Mouse (Mus musculus) ovary, postnatal 36 days (tissue): ENCODE measurements around the gene Usp2.

Experiments used
- DNase-seq: peaks from one replicate; pipeline ENCODE4 v3.0.0; 2022; ENCODE audit warnings: low spot score, mixed read lengths

The Usp2 gene

DNA sequence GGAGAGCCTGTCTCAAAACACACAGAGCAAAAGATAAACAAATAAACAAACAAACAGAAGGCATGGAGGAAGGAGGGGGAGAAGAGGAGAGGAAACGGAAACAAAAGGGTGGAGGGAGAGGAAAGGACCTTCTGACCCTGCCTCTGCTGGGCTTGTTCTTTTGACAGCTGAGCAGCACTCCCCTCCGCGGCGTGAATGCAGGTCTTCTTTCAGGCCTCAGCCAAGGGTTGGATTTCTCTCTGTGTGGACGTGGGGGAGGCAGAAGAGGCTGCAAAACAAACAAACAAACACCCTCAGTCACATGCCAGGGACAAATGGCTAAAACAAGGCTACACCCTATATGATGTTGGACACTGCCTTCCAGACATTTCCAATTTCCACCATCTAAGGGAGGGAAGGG lies 58.2 kb downstream of the Usp2 start:
- no peak for DNase-seq

DNA sequence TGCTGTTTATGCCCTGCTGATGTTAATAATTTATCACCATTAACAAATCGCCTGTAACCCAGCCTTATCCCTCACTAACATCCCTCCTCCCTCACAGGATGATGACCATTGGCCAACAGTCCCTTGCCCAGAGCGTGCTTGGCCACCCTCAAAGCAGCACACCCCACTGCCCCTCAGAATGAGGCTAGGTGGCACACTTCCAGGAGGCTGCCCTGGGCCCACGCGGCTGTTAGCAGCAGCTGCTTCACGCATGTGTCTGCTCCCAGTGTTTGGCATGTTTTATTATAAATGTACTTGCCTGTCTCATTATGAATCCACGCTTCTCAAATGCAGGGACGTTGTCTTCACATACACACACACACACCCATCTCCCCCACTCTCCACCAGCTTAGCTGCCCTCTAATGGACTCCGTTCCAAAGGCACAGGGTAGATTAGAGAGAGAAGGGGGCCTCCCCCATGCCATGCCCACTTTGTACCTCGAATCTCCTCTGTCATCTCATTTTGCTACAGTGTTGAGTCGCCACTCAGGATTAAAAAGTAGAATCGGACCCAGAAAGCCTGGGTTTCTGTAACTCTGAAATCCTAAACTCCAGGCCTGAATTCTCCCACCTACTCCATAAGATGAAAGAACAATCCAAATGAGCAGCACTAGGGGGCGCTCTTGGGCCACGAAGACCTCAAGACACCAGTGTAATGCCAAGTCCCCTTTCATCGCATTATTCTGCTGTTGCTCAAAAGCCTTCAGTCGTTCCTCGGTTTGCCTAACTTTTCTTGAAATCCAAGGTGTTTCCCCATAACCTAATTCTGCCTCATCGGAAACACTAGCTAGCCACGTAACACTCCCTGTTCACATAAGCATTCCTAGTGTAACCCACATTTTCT lies 59.0 kb downstream of the Usp2 start:
- DNase-seq = peak; percentile 73

DNA sequence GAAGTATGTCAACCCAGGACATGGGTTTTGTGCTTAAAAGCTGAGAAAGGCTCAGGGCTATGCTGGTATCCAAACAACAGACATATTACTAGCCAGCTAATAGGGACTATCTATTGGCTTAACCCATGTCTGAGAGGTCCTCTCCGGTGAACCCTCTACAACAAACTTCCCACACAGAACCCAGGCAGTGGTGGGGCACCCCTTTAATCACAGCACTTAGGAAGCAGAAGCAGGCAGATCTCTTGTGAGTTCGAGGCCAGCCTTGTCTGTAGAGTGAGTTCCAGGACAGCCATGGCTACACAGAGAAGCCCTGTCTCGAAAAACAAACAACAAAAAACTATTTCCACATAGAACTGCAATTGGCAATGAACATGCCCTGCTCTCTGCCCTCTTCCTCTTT lies 59.9 kb downstream of the Usp2 start:
- no peak for DNase-seq

DNA sequence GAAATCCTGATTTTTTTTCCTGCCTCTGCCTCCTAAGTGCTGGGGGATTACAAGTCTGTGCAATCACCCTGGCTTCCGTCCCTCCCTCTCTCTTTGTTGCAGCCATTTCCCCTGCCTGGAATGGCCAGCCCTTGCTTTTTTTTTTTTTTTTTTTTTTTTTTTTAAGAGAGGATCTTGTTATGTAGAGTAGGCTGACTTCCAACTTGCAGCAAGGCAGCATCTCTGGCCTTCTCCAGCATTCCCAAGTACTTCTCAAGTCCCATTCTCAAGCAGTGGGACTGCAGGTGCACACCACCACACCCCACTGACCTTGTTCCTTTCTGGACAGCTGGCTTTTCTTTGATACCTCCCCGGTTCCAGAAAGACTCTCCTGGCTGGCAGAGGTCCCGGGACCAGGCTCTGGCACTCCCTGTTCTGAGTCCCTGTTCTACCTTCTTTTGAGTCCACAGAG lies 60.6 kb downstream of the Usp2 start:
- DNase-seq = no peak

DNA sequence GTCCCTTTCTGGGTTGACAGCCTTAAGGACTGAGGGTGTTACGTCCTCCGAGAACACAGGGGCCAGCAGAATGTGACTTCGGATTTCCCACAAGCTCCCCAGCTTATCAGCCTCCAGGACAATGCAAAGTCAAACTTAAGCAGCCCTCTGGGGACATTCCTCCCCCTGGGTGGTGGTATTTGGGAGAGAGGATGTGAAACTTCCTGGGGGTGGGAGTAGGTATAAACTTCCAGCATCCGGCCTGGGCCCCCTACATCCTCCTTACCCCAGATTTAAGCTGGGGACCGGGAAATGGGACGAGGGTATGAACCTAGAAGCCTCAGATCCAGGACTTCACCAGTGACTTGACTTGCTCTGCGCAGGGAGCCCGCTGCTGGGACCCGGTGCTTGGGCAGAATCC lies 62.8 kb downstream of the Usp2 start:
- no peak for DNase-seq

DNA sequence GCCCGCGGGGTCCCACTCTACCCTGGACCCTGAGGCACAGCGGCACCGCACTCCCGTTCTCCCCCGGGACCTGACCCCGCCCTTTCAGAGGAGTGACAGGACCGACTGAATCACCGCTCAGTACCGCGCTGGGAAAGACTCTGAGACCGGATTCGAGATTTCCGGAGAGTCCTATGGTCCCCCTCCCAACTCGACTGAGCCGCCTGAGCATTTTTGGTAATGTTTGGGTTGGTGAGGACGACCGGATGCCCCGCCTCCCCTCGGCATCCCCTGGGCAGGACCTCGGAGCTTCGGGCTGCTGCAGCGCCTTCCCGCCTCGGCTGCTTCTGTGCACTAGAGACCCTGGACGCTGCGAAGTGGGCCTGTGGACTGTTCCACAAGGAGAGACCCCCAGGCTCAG lies 63.2 kb downstream of the Usp2 start:
- peak; percentile 57 for DNase-seq

DNA sequence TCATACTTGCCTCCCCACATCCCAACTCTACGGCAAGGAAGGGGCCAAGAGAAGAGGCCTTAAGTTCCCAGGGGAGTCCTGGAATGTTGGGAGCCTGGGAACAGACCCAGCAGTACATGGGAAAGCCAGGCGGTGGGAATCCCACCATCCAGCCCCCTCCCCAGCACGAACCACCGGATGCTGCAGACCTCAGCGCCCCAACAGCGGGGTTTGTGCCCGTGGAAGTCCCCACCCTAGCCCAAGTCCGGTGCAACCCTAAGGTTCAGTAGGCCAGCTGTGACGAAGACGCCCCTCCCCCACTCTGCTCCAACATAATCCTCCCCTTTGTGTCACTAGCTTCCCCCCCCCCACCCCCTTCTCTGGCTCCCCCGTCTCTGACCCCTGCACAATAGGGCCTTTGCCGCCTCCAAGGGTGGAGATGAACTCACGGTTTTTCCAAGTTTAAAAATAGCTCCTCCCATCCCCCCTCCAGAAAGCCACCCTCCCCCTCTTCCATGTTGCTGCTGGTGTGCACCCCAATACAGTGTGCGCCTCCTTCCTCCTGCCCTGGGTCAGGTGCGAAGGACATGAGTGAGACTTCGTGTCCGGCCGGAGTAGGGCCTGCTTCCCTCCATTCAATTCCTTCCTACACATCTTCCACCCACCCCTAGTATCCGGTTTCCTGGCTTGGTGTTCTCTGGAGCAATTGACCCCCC lies 63.9 kb downstream of the Usp2 start:
- no peak for DNase-seq

DNA sequence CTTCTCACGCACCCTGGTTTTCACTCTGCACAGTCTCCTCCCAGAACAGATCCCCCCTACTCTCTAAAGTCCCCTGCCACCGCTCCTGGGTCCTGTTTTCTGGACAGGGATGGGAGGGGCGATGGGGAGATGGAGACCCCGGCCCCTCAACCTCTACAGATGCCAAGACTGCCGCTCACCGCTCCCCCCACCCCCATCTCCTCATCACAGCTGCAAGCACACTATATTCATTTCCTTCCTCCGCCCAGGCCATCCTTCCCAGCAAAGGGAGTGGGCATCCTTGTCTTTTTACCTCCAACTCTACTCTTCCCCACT lies 64.4 kb downstream of the Usp2 start:
- DNase-seq = no peak

DNA sequence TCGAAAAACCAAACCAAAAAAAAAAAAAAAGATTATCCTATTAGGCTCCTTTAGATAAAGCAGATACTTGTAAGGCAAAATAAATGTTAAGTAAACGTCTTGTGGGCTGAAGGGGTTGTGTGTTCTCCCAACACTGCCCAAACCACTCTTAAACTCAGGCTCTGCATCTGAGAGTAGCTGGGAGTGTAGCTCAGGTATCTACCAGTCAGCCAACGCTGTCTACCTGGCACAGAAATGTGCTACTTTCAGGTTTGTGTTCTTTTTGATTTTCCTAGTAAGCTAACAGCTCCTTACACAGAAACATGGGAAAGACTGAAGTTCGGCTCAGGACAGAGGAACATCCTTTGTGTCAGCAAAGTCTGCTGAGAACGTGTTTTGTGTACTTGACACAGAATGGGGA lies 65.4 kb downstream of the Usp2 start:
- no peak for DNase-seq

DNA sequence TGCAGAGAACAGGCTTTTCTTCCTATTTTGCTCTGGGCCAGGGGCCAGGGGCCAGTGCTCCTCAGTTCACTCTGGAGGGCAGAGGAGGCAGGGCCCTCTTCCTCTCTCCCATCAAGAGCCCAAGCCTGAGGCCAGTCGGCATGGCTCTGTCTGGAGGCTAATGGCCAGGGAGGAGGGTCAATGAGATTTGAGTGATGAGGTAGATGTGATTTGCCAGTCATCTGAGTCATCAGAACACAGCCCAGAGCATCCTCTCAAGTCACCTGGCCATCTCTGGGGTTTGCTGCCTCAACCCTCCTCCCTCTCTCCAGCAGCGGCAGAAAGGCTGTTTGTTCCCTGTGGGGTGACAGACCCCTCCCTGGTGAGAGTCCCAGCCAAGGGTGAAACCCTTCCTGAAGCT lies 66.5 kb downstream of the Usp2 start:
- DNase-seq = no peak

DNA sequence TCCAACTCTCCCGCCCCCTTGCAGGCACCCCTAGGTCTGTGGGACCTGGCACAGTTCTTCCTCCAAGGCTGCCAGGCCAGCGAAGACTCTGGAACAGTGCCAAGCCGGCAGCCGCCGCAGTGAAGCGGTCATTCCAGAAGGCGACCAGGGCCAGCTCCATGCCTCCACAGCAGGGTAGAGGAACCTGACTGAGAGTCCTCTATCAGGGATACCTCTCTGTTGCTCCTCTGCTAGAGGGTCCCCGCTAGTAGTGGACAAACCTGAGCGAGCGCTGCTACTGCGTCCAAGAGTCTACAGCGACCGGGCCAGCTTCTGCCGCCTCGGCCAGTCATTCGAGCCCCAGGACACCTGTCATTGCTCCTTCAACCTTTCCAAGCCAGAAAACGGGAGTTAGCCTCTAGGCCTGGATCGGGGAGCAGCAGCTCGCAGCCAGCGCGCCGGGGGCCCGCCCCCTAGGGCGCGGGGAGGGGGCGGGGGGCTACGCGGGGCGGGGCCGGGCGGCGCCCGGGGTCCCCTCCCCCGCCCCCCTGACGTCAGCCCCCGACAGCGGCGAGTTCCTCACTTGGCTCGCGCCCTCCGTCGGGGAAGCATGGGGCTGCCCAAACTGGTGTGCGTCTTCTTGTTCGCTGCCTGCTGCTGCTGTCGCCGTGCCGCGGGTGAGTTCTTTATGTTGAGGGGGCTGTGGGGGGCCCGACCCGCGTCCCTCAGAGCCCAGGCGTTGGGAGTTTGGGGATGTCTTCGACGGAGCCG lies 67.5 kb downstream of the Usp2 start, which contains the start of gene Mcam:
TSS of gene Mcam (plus strand) at position 369 of the 750 bp plus-strand sequence.
- peak; percentile 79 for DNase-seq

DNA sequence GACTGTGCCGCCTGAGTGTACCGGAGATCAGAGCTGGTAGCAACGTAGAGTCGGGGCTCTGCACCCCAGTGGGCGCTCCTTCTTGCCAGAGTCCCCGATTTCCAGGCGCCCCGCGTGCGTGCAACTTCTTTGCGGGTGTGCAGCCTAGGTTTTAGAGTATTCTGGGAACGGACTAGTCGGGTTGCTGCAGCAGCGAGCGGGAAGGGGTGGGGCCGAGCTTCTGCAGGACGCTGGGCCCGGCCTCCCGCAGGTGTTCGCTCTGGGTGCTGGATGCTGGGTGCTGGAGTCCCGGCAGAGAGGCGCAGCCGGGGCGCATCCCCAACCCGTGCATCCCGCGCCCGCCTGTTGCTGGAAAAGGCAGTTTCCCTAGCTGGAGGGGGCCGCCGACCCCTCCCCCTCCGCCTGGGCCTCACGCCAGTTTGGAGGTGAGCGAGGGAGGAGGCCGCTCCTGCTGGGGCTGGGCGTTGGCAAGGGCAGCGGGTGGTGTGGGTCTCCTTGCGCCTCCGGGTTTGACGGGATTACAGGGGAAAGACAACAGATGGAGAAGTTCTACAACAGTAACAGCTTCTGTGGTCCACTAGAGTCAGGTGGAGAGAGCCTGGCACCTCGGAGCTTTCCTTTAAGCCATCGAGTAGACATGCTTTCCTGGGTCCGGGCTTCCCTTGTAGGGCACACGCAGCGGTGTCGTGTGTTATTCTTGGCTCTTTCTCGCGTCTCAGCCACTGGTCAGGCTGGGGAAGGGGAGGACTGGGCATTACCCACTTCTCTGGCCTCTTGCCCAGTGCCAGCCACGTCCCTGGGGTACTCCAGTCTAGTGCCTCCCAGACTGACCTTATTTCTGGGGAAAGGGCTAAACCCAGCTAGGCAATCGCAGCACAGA lies 68.3 kb downstream of the Usp2 start:
- DNase-seq = peak; percentile 59

DNA sequence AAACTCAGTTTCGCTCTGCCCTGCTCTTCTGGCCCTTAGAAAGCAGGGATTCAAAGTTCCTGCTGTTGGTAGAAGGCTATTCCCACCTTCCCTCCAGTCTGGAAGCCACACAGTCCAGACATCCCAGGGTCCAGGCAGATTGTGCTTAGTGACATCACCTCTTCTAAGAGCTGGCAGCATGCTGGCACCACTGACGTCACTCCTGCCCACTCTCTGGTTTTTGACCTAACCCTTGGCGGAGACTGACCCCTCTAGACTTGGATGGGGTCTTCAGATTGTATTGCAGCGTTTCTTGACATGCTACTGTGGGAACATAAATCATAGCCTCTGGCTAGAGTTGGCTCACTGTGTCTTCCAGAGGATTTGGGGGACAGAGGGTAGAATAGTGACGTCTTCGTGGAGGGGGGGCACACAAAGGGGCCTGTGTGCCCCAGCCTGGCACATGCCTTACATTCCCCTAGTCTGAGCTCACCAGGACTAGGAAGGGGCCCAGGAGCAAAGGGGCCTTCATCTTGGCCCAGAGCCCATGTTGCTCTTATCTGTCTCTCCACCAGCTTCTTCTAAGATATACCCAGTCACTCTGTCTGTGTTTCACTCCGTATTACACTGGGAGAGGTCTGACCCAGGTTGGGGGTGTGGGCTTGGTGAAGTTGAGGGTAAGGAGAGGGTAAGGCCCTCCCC lies 69.0 kb downstream of the Usp2 start:
- no peak for DNase-seq

DNA sequence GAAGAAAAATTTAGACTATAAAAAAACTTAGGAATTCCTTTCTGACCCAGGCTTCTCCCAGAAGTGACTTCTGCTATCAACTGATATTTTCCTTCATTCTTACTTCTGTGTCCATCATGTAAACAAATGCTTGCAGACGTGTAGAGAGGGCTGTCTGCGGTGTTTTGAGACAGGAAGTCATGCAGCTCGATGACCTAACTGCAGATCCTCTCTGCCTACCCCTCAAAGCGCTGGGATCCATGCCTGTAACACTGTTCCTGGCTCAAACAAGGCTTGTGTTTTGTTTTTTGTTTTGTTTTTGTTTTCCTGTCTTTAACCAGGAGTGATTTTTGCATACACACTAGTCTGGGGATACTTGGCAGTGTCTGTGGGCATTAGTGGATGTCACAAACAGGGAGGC lies 71.0 kb downstream of the Usp2 start:
- no peak for DNase-seq

DNA sequence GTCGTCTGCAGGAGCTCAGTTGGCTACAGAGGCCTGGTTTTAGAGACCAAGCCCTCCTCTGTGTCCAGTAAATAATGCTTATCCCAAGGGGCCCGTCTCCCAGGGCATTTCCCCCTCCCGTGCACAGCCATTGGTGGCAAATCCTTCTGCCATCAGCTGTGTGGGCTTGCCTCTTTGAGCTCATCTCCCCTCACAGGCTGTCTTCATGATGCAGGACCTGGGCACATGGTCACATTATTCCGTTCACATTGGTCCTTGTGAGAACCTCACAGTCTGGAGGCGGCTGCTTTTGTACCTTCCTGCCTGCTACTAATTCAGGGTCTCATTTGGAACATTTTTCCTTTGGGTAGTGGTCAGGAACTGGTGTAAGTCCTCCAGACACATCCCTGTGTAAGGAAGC lies 75.1 kb downstream of the Usp2 start:
- no peak for DNase-seq

DNA sequence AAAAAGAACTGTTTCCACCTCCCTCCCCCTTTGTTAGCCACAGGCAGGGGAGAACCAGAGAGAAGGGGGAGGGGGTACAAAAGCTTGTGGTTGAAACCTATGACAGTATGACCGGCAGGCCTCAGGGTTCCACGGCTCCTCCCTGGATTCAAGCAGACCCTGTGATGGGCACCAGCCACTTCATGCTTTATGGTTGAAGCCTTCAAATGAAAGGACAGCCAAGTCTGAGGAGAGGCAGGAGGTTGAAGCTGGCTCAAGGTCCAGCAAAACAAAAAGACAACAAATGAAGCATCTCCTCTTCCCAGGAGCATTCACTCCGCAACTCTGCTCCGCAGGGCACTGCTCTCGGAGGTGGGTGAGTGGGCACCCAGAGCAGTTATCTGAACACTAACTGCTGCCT lies 76.6 kb downstream of the Usp2 start:
- DNase-seq = no peak

DNA sequence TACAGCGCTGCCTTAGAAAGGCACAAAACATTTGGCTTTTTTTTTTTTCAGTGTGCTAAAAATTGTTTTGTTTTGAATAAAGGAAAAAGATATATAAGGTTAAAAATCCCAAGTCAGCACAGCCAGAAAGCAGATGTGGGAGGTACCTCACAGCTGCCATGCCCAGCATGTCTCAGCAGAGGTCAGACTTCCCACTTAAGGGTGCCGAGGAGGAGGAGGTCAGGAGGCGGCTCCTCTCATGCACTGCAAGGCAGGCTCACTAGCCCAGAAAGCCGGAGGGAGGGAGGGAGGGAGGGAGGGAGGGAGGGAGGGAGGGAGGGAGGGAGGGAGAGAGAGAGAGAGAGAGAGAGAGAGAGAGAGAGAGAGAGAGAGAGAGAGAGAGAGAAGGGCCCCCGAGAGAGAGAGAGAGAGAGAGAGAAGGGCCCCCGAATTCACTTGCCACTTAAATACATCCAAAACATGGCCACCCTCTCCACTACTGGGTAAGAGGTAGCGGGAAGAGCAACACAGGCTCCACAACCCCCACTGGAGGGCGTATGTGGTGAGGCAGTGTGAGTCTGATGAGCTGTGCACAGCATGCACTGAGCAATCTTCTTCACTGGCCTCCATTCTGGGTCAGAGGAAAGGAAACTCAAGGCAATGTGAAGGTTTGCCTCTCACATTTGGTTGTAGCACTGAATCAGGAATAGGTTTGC lies 77.3 kb downstream of the Usp2 start:
- DNase-seq = peak; percentile 53

DNA sequence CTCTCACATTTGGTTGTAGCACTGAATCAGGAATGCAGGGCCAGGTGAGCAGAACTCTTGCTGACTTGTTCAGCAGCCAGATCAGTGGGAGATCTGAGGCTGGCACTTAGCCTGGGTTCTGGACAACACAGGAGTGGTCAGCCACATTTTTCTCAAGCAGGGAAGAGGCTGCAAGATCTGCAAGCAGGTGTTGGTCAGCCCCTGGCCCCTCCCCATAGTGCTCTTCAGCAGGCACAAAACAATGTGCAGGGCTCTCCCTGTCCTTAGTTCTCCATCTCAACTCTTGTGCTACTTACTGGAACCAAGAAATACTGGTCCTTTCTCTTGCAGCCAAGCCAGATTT lies 77.9 kb downstream of the Usp2 start:
- no peak for DNase-seq
